Mouse (Mus musculus): Measurements from ENCODE around the gene Sdk2.

GRCm38 (mm10) chr11:113981732-113982503 is 84.9 kb downstream of the Sdk2 start:
- TF ChIP-seq POLR2A (IDR thresholded peaks at IDR 0.05; ENCODE audit: low read depth, low read length) (no peak), CTCF (IDR thresholded peaks at IDR 0.05; ENCODE audit: extremely low read depth, insufficient read depth, insufficient read length, insufficient replicate concordance) (no peak)
